Mouse (Mus musculus) thymus, postnatal 36 days (tissue): ENCODE data around the gene Fxn.
"Not testable (repeated sequence)": the region's sequence is repeated elsewhere in the genome, so short reads cannot be mapped to it uniquely, and the experiment has no call there.

Experiments
- DNase-seq, 2 experiments: peaks; one replicate each; pipeline ENCODE4 v3.0.0; 2022; ENCODE audit warnings: mixed read lengths in 2 of 2

The Fxn gene

DNA sequence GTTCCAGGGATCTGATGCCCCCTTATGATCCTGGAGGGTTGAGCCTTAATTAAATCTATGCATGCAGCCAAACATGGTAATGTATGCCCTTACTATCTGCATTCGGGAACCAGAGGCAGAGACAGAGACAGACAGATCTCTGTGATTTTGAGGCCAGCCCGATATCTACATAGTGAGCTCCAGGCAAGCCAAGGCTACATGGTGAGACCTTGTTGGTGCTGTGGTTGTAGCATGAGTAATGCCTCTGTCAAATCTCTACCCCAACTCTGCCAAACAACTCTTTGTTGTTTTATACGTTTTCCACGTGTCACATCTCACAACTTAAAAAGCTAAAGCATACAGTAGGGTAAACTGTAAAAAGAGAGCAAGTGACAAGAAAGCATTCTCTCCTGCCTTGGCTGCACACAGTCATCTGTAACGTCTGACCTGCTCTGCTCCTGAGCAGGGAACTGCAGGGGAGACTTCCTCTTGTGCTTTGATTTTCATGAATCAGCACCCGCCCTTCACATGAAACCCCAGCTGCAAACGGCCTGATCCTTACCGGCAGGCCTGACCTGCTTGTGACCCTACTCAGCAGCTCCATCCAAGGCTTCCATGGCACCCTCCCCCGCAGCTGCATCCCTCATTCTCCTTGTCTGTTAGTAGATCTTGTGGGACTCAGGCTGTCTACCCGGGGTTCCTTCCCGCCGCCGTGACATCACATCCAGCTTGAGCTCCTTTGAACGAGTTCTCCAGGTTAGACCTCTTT is 38.4 kb downstream of the Fxn start:
- no peak for DNase-seq

GRCm38 (mm10) chr19:24241271-24241670 is 39.1 kb downstream of the Fxn start:
- no peak for DNase-seq

- DNase-seq, result no peak
Measured at GRCm38 (mm10) chr19:24238011-24238410, 42.4 kb downstream of the Fxn start.

GRCm38 (mm10) chr19:24232356-24232755 is 48.0 kb downstream of the Fxn start:
- not testable (repeated sequence) for DNase-seq

DNA sequence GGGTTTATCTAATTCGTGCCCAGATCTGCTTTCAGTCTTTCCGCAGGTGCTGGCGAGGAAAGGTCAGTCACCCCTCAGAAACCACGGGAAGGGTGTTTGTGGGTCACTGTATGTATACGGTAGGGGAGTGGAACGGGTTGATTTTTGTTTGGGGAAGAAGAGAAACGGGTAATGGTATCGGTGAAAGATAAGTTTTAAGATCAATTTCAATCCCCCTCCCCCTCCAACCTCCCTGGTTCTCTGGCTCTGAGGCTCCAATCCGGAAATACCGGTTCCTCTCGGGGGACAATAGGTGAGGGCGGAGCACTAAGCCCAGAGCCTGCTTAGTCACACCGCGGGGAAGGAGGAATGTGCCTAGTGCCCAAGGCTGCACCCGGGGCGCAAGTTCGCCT is 55.1 kb downstream of the Fxn start:
- DNase-seq, result peak in 1 of 2 experiments; percentile 9

DNA sequence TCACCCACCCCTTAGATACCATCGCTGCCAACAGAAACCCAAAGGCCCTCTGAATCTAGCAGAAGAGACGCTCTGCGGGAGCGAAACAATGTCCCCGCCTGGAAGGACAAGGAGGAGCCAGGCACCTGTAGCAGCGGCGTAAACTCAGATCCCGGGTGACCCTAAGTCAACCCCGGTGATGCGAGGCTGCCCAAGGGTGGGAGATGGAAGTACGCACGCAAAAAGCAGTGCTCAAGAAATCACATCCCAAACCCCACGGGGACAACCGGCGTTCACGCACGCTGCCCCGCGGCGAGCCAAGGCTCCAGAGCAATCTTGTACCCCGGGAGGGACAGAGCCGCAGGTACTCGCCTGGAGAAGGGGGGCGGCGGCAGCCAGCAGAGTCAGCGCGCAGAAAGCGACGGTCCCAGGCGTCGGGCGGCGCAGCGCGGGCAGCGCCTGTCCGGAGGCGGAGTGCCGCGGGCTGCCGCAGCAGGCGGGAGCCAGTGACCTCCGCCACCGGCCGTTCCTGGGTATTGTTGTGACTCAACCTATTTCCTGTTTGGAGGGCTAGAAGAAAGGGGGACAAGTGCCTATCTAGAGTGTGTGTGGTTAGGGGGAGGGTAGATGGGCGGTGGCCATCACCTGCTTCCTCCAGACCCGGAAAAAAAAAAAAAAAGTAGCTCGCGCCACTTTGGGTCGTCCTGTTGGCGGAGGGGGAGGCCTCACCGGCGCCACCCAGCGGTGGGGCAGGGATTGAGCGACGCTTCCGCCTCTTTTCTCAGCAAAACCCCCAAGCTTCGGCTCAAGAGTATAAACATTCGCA is 55.7 kb downstream of the Fxn start, which contains the start of gene Tjp2:
Gene Tjp2 (minus strand): TSS at position 531 of the 805 bp plus-strand sequence.
- peak; percentile 18 to 24 for DNase-seq

DNA sequence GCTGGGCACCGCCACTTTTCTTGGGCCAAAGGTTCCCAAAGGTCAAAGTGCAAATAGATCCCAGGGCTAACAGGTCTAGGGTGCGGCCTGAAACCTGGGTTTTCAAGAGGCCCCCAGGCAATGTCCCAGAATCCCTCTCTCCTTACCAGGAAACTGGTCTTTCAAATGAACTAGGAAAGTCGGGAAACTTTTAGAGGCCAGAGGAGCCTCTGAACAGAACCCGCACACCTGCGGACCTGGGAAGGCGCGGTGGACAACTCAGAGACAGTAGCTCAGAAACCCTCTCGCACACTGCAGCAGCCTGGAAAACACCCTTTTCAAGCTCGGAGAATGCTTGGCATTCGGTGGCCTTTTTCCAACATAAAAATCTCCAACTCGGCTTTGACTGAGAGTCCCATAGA is 56.6 kb downstream of the Fxn start:
- no peak for DNase-seq

GRCm38 (mm10) chr19:24221455-24221854 is 59.0 kb downstream of the Fxn start:
- no peak for DNase-seq

GRCm38 (mm10) chr19:24220795-24221445 is 59.5 kb downstream of the Fxn start:
- DNase-seq, result no peak

DNA sequence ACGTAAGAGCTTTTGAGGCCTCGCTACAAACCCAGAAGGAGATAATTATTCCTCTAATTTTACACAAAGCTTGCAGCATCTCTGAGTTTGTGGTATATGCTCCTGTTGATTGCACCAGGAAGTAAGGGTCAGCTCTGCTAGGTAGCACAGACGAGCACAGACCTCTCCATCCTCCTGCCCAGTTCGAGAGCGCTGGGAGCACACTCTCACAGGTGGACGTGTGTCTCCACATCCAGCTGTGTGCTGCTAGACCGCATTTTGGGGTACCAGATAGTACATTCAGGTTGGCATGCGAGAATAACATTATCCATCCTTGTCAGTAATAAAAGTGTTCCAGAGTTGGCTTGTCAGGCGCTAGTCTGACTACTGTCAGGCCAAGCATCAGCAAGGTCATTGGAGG is 61.4 kb downstream of the Fxn start:
- no peak for DNase-seq

GRCm38 (mm10) chr19:24218291-24218690 is 62.1 kb downstream of the Fxn start:
- DNase-seq, result no peak

- DNase-seq, result no peak
Measured at GRCm38 (mm10) chr19:24217851-24218250, 62.6 kb downstream of the Fxn start.

- DNase-seq, result no peak
Measured at GRCm38 (mm10) chr19:24216771-24217170, 63.6 kb downstream of the Fxn start.

DNA sequence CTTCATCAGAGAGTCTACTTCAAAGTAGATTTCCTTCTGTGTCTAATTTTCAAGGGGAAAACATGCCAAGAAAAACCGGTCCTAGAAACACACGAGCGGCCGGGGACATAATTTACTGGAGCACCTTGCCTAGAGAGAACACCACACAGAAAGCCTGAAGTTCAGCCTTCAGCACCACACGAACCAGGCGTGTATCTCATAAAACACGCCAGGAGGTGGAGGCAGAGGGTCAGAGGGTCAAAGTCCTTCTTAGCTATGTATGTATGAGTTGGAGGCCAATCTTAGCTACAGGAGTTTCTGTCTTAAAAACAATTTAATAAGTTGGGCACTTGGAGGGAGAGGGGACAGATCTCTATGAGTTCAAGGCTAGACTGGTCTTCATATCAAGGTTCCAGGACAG is 65.5 kb downstream of the Fxn start:
- DNase-seq, result no peak

- DNase-seq, result no peak
Measured at GRCm38 (mm10) chr19:24213299-24213698, 67.1 kb downstream of the Fxn start.

DNA sequence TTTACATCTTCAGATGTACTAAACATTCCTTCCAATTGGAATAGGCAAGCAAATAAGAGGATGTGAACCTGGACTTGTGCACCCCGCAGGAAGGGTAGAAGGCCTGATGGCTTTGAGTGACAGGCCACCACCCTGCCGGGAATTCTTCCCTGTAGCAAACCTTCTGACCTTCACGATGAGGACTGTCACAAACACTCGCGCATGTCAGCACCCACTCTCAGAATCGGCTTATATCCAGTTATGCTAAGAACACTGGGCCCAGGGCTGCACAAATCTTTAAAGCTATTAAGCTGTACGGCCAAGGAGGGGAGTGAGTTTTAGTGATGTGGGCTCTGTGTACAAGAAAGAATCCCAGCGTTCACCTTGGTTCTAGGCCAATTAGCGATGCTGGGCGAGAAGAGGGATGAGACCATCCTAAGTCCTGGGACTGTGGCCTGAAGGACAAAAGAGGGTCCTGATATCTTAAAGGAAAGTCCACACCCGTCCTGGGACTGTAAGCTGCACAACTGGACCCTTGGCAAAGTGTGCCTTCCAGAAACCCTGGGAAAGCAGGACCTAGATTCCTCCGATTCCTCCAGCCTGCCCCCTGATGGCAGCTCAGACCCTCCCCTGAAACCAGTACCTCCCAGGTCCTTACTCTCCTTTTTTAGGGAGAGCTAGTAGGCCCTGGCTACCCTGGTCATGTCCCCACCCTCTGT is 67.7 kb downstream of the Fxn start:
- no peak for DNase-seq
